Mouse (Mus musculus) neural tube, embryonic 14.5 days (tissue): ENCODE results near the gene Gimap7. TPM values are rescaled to one million over a fixed set of nuclear protein-coding genes. Genes with fewer than 3 reads are reported as not detected.
A peak's percentile ranks its signal among the peaks of the same experiment; 100 is the strongest.

Experiments
- ATAC-seq: fragments of 200-750 bp; cut with Nextera tagmentation; 2 replicates; pipeline ENCODE4 v1.8.0; 2017; ENCODE audit warnings: low read depth, mild to moderate bottlenecking, moderate TSS enrichment, moderate library complexity
- H3K27ac ChIP-seq: fragments of 300-500 bp; sonication (generic); 2 replicates; pipeline ENCODE4 v1.5.1; 2014; ENCODE audit warnings: low read depth, mild to moderate bottlenecking, control low read depth, low read length, moderate library complexity, mixed read lengths
- H3K27me3 ChIP-seq: fragments of 300-500 bp; sonication (generic); 2 replicates; pipeline ENCODE4 v1.6.1; 2014; ENCODE audit warnings: low read length; ENCODE audit not compliant: control insufficient read depth, insufficient read depth
- H3K36me3 ChIP-seq: fragments of 300-500 bp; sonication (generic); 2 replicates; pipeline ENCODE4 v1.6.1; 2014; ENCODE audit warnings: low read length, mixed read lengths; ENCODE audit not compliant: control insufficient read depth, insufficient read depth
- H3K4me1 ChIP-seq: fragments of 300-500 bp; sonication (generic); 2 replicates; pipeline ENCODE4 v1.6.1; 2014; ENCODE audit warnings: low read length; ENCODE audit not compliant: control insufficient read depth, insufficient read depth
- H3K4me2 ChIP-seq: fragments of 300-500 bp; sonication (generic); 2 replicates; pipeline ENCODE4 v1.6.1; 2014; ENCODE audit warnings: mild to moderate bottlenecking, low read depth, low read length, control low read depth
- H3K4me3 ChIP-seq: fragments of 300-500 bp; sonication (generic); 2 replicates; pipeline ENCODE4 v1.5.1; 2014; ENCODE audit warnings: low read depth, low read length, control low read depth, mixed read lengths
- H3K9ac ChIP-seq: fragments of 300-500 bp; sonication (generic); replicated peaks from 2 replicates; pipeline ENCODE4 v1.6.1; 2014; ENCODE audit warnings: low read depth, mild to moderate bottlenecking, control low read depth, low read length, mixed read lengths
- H3K9me3 ChIP-seq: fragments of 300-500 bp; sonication (generic); 2 replicates; pipeline ENCODE4 v1.6.1; 2016; ENCODE audit warnings: low read length; ENCODE audit not compliant: control insufficient read depth
- WGBS: fragments of 180-500 bp; shearing (Covaris S2); extraction: QIAGEN DNeasy Blood & Tissue Kit; methylation state at CpG from one replicate; pipeline ENCODE4 v1.1.7; 2014; 5-methylcytosine and 5-hydroxymethylcytosine counted together
- polyA plus RNA-seq: library from polyadenylated mRNA; unstranded; fragments of >200 nt; fragmentation: Nextera tagmentation; extraction: Ambion mirVana; gene quantifications from 2 replicates; pipeline ENCODE4 v1.2.1, GENCODE M21; 2014

Gimap7 gene
- polyA plus RNA-seq, 1 experiment from 2014 or later = not detected

- no peak overlapping the region for H3K27ac ChIP-seq
- H3K4me1 ChIP-seq = no peaks in the 10 kb centered on the region
- H3K4me2 ChIP-seq = no peak overlapping the region
- no peaks in the 10 kb centered on the region for H3K36me3 ChIP-seq
- H3K9ac ChIP-seq = no peak overlapping the region
- no peaks in the 10 kb centered on the region; the same call in 1 of the 2 replicates for H3K27me3 ChIP-seq
- ATAC-seq = no peak
- H3K4me3 ChIP-seq = no peak overlapping the region
- 78% methylated on average over 2 of the region's 2 CpGs for WGBS
- H3K9me3 ChIP-seq = no peaks in the 10 kb centered on the region
Measured at GRCm38 (mm10) chr6:48737053-48737452, 18.6 kb downstream of the Gimap7 start.

GRCm38 (mm10) chr6:48737688-48738087 lies 19.3 kb downstream of the Gimap7 start:
- no peak for ATAC-seq
- 88% methylated on average over 5 of the region's 5 CpGs for WGBS
- Histone ChIP-seq H3K4me3 (no peak overlapping the region), H3K4me2 (no peak overlapping the region), H3K4me1 (no peaks in the 10 kb centered on the region), H3K9ac (no peak overlapping the region), H3K27ac (no peak overlapping the region), H3K9me3 (no peaks in the 10 kb centered on the region), H3K36me3 (no peaks in the 10 kb centered on the region), H3K27me3 (peaks cover 2% of the 10 kb centered on the region)

DNA sequence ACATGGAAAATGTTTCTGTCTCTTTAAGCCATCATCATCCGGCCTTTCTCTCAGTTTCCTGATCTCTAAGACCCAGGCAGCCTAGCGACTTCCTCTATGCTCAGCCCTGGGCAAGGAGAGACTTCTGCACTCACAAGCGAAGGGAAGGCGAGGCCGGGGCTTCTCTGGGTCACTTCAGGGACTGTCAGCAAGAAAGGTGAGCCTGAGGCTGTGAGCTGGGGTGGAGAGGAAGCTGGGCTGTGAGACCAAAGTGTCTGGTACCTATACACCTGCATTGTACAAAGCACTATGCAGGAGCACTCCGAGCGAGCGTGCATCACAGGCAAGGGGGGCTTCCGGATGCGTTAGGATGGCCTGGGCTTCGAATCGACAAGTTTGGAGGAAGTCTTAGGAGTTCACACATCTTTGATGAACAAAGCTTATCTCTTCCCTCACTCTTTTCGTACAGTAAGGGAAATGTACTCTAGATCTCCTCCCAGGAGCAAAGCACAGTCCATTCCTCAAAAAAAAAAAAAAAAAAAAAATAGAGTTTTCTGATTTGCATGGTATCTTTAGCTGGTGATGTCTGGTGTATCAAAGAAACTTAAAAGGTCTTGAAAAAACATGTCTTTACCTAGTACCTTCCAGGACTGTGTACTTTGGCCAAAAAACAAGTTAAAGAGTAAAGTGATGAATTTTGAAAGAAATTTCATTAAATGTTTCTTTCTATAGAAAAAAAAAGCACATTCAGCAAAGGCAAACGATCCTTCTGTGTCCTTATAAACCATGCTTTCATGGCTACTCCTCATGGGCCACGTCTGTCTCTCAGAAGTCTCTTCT lies 20.7 kb downstream of the Gimap7 start, which contains the start of gene Gimap1:
TSS of gene Gimap1 (plus strand) at position 94 of the 819 bp plus-strand sequence.
- WGBS = 81% methylated on average over 15 of the region's 15 CpGs
- Histone ChIP-seq H3K36me3 (no peaks in the 10 kb centered on the region), H3K4me1 (no peaks in the 10 kb centered on the region), H3K4me2 (no peak within 1 kb of the TSS), H3K27ac (no peak within 1 kb of the TSS), H3K9ac (no peak within 1 kb of the TSS), H3K4me3 (no peak within 1 kb of the TSS), H3K9me3 (no peaks in the 10 kb centered on the region), H3K27me3 (peaks cover 8% of the 10 kb centered on the region)
- no peak for ATAC-seq

GRCm38 (mm10) chr6:48739780-48740055 lies 21.3 kb downstream of the Gimap7 start:
- no peak overlapping the region for H3K4me2 ChIP-seq
- H3K9me3 ChIP-seq = no peaks in the 10 kb centered on the region
- no peaks in the 10 kb centered on the region for H3K36me3 ChIP-seq
- ATAC-seq = no peak
- no peak overlapping the region for H3K27ac ChIP-seq
- no peak overlapping the region for H3K4me3 ChIP-seq
- no peaks in the 10 kb centered on the region for H3K4me1 ChIP-seq
- WGBS = 89% methylated on average over 3 of the region's 3 CpGs
- peaks cover 8% of the 10 kb centered on the region for H3K27me3 ChIP-seq
- H3K9ac ChIP-seq = no peak overlapping the region

GRCm38 (mm10) chr6:48740501-48741169 lies 22.2 kb downstream of the Gimap7 start:
- H3K9ac ChIP-seq = no peak overlapping the region
- no peaks in the 10 kb centered on the region for H3K4me1 ChIP-seq
- H3K9me3 ChIP-seq = no peaks in the 10 kb centered on the region
- H3K27me3 ChIP-seq = peaks cover 10% of the 10 kb centered on the region
- no peak overlapping the region for H3K4me3 ChIP-seq
- H3K4me2 ChIP-seq = no peak overlapping the region
- H3K36me3 ChIP-seq = no peaks in the 10 kb centered on the region
- ATAC-seq = no peak
- no peak overlapping the region for H3K27ac ChIP-seq
- 85% methylated on average over 3 of the region's 3 CpGs for WGBS

- ATAC-seq = no peak
- H3K9me3 ChIP-seq = no peaks in the 10 kb centered on the region
- peaks cover 10% of the 10 kb centered on the region for H3K27me3 ChIP-seq
- WGBS = 26% methylated on average over 3 of the region's 3 CpGs
- no peak overlapping the region for H3K27ac ChIP-seq
- no peaks in the 10 kb centered on the region for H3K4me1 ChIP-seq
- H3K36me3 ChIP-seq = no peaks in the 10 kb centered on the region
- H3K4me3 ChIP-seq = no peak overlapping the region
- no peak overlapping the region for H3K9ac ChIP-seq
- no peak overlapping the region for H3K4me2 ChIP-seq
Measured at GRCm38 (mm10) chr6:48741273-48741672, 22.9 kb downstream of the Gimap7 start.

- Histone ChIP-seq H3K4me1 (no peaks in the 10 kb centered on the region), H3K9me3 (no peaks in the 10 kb centered on the region), H3K4me2 (peak overlapping the region; percentile 66; the same call in 1 of the 2 replicates), H3K36me3 (no peaks in the 10 kb centered on the region), H3K27ac (no peak overlapping the region), H3K4me3 (no peak overlapping the region), H3K27me3 (peaks cover 10% of the 10 kb centered on the region), H3K9ac (no peak overlapping the region)
- WGBS = 27% methylated on average over 9 of the region's 9 CpGs
- peak; percentile 73; the same call in 1 of the 2 replicates for ATAC-seq
Measured at GRCm38 (mm10) chr6:48741711-48742206, 23.3 kb downstream of the Gimap7 start.

DNA sequence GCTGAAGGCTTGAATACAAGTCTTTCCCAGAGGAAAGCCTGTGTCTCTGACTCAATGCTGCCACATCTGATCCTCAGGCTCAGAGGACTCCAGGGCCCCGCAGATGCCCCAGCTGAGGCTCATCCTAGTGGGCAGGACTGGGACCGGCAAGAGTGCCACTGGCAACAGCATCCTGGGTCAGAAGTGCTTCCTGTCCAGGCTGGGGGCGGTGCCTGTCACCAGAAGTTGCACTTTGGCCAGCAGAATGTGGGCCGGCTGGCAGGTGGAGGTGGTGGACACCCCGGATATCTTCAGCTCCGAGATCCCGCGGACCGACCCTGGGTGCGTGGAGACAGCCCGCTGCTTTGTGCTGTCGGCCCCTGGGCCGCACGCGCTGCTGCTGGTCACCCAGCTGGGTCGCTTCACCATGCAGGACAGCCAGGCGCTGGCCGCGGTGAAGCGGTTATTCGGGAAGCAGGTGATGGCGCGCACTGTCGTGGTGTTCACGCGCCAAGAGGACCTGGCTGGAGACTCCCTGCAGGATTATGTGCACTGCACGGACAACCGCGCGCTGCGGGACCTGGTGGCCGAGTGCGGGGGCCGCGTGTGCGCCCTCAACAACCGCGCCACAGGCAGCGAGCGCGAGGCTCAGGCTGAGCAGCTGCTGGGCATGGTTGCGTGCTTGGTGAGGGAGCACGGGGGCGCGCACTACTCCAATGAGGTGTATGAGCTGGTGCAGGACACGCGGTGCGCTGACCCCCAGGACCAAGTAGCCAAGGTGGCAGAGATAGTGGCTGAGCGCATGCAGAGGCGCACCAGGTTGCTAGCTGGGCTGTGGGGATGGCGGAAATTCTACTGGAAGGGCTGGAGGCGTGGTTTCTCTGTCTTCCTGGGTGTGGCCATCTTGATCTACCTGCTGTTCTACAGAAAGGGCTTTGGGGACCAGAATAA lies 24.3 kb downstream of the Gimap7 start:
- peaks cover 10% of the 10 kb centered on the region for H3K27me3 ChIP-seq
- WGBS = 3% methylated on average over 52 of the region's 52 CpGs
- H3K36me3 ChIP-seq = no peaks in the 10 kb centered on the region
- no peaks in the 10 kb centered on the region for H3K4me1 ChIP-seq
- peak overlapping the region; percentile 42 for H3K4me3 ChIP-seq
- peak overlapping the region; percentile 63 for H3K9ac ChIP-seq
- peak; percentile 79 for ATAC-seq
- H3K27ac ChIP-seq = peak overlapping the region; percentile 52; the same call in 1 of the 2 replicates
- peak overlapping the region; percentile 66 for H3K4me2 ChIP-seq
- no peaks in the 10 kb centered on the region for H3K9me3 ChIP-seq
